Mouse (Mus musculus): Measurements from ENCODE around the gene Gjb3. TPM values are rescaled to one million over a fixed set of nuclear protein-coding genes. Genes with fewer than 3 reads are reported as not detected.

The Gjb3 gene
- polyA plus RNA-seq, 1 experiment from 2014 or later = 0.33 TPM

DNA sequence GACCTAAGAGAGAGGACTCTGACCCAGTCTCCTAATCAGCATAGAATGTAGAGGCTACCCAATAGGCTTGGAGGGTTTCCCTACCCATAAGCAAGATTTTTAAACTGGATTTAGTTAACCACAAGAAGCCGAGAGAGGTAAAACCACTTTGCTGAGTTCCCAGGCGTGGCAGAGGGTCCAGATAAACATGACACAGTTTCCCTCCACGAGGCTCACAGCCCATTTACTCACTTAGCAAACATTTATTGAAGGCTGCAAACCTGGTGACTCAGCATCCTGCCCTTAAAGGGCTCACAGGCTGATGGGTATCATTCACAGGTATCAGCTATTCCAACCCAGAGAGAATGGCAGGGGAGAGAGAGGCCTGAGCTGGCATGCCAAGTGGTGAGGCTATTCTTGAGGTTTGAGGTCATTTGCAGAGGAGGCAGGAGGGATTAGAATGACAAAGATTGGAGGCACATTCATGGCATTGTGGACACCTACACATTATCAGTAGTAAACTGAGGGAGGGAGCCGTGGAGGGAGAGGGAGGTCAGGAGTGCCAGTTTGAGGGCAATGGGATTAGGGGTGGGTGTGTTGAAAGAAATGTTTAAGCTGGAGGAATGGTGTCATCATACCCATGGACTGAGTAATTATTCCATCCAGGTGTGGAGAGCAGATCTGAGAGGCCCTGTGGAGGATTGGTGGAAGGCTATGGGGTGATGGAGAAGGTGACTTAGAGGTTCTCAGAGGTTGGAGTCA, 19.1 kb upstream of the Gjb3 start:
- 34% methylated on average over 4 of the region's 4 CpGs for WGBS (ENCODE audit: insufficient replicate concordance)
- H3K9me3 ChIP-seq (replicated peaks; ENCODE audit: control insufficient read depth, low read length) = no peaks in the 10 kb centered on the region
- ATAC-seq (ENCODE audit: low read depth) = no peak

DNA sequence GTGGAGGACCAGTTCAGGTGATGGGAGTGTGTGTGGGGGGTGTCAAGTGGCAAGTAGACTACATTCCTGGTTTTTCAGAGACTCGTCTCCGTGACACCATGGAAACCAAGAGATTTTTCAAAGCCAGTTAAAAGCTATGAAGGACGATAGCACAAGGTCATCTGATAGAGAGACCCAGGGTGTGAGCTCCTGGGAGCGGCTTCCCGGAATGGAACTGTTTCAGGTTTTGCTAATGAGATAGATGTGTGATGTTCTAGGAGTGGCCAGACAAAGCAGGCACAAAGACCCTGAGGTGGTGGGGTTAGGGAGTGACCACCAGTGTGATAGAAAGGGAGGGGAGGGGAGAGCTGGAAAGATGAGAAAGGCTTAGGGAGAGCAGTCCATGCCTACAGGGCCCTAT, 14.4 kb upstream of the Gjb3 start:
- ATAC-seq (ENCODE audit: low read depth) = no peak
- 62% methylated on average over 5 of the region's 5 CpGs for WGBS (ENCODE audit: insufficient replicate concordance)
- H3K9me3 ChIP-seq (replicated peaks; ENCODE audit: control insufficient read depth, low read length) = no peaks in the 10 kb centered on the region
- no peak overlapping the region for H3K9ac ChIP-seq (ENCODE audit: low read depth, low read length)
- H3K27ac ChIP-seq (ENCODE audit: low read length) = no peak overlapping the region
- H3K4me1 ChIP-seq (ENCODE audit: control insufficient read depth, low read depth, low read length) = no peaks in the 10 kb centered on the region
- H3K36me3 ChIP-seq (ENCODE audit: control insufficient read depth, insufficient read depth) = no peaks in the 10 kb centered on the region
- no peaks in the 10 kb centered on the region for H3K27me3 ChIP-seq (ENCODE audit: control insufficient read depth, insufficient read depth, low read depth, low read length)
- H3K4me3 ChIP-seq (ENCODE audit: low read depth, low read length) = no peak overlapping the region
- no peak overlapping the region for H3K4me2 ChIP-seq (ENCODE audit: low read depth, low read length)

More for the DNA sequence above, 19.1 kb upstream of the Gjb3 start:
- no peaks in the 10 kb centered on the region for H3K36me3 ChIP-seq (ENCODE audit: control insufficient read depth, insufficient read depth)
- no peak overlapping the region for H3K4me2 ChIP-seq (ENCODE audit: low read depth, low read length)
- no peak overlapping the region for H3K4me3 ChIP-seq (ENCODE audit: low read depth, low read length)
- H3K4me1 ChIP-seq (ENCODE audit: control insufficient read depth, low read depth, low read length) = no peaks in the 10 kb centered on the region
- H3K9ac ChIP-seq (ENCODE audit: low read depth, low read length) = no peak overlapping the region
- no peaks in the 10 kb centered on the region for H3K27me3 ChIP-seq (ENCODE audit: control insufficient read depth, insufficient read depth, low read depth, low read length)
- no peak overlapping the region for H3K27ac ChIP-seq (ENCODE audit: low read length)

DNA sequence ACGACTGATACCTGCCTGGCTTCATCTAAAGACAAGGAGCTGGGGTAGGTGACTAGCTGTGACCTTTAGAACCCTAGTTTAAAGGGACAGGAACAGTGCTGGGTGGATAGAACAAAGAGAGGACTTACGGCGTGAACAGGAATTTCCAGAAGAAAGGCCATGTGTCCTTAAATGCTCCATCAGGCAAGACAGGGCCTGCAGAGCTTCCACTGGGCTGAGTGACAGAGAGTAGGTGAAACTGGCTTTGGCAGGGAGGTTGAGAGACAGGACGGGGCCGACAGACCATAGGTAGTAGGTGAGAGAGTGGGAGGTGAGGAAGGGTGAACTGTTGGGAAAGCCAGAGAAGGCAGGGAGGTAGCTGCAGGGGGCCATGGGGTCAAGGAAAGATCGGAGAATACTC, 10.7 kb upstream of the Gjb3 start:
- no peak overlapping the region for H3K4me3 ChIP-seq (ENCODE audit: low read depth, low read length)
- no peaks in the 10 kb centered on the region for H3K36me3 ChIP-seq (ENCODE audit: control insufficient read depth, insufficient read depth)
- H3K27me3 ChIP-seq (ENCODE audit: control insufficient read depth, insufficient read depth, low read depth, low read length) = no peaks in the 10 kb centered on the region
- no peak for ATAC-seq (ENCODE audit: low read depth)
- H3K27ac ChIP-seq (ENCODE audit: low read length) = no peak overlapping the region
- H3K9me3 ChIP-seq (replicated peaks; ENCODE audit: control insufficient read depth, low read length) = no peaks in the 10 kb centered on the region
- 48% methylated on average over 6 of the region's 6 CpGs for WGBS (ENCODE audit: insufficient replicate concordance)
- H3K9ac ChIP-seq (ENCODE audit: low read depth, low read length) = no peak overlapping the region
- no peak overlapping the region for H3K4me2 ChIP-seq (ENCODE audit: low read depth, low read length)
- H3K4me1 ChIP-seq (ENCODE audit: control insufficient read depth, low read depth, low read length) = no peaks in the 10 kb centered on the region

DNA sequence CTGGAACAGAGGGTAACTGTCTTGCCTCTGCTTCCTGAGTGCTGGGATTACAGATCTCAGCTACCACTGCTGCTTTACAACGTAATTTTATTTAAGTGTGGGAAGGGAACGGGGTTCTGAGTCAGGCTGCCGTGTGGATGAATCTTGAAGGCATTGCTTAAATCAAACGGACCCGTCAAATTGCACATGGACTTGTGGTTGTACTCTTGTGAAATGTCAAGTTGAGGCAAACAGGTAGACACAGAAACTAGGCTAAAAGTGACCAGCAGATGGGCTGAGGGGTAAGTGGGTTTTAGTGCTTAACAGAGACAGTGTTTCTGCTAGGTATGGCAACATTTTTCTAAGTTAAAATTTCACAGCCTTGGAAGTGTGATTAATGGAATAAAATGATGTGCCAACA, 7.0 kb upstream of the Gjb3 start:
- Histone ChIP-seq H3K4me2 (ENCODE audit: low read depth, low read length) (no peak overlapping the region), H3K36me3 (ENCODE audit: control insufficient read depth, insufficient read depth) (no peaks in the 10 kb centered on the region), H3K4me1 (ENCODE audit: control insufficient read depth, low read depth, low read length) (no peaks in the 10 kb centered on the region), H3K9ac (ENCODE audit: low read depth, low read length) (no peak overlapping the region), H3K9me3 (replicated peaks; ENCODE audit: control insufficient read depth, low read length) (no peaks in the 10 kb centered on the region), H3K27me3 (ENCODE audit: control insufficient read depth, insufficient read depth, low read depth, low read length) (no peaks in the 10 kb centered on the region), H3K27ac (ENCODE audit: low read length) (no peak overlapping the region), H3K4me3 (ENCODE audit: low read depth, low read length) (no peak overlapping the region)
- ATAC-seq (ENCODE audit: low read depth) = no peak
- WGBS (ENCODE audit: insufficient replicate concordance) = 58% methylated on average over 5 of the region's 5 CpGs

DNA sequence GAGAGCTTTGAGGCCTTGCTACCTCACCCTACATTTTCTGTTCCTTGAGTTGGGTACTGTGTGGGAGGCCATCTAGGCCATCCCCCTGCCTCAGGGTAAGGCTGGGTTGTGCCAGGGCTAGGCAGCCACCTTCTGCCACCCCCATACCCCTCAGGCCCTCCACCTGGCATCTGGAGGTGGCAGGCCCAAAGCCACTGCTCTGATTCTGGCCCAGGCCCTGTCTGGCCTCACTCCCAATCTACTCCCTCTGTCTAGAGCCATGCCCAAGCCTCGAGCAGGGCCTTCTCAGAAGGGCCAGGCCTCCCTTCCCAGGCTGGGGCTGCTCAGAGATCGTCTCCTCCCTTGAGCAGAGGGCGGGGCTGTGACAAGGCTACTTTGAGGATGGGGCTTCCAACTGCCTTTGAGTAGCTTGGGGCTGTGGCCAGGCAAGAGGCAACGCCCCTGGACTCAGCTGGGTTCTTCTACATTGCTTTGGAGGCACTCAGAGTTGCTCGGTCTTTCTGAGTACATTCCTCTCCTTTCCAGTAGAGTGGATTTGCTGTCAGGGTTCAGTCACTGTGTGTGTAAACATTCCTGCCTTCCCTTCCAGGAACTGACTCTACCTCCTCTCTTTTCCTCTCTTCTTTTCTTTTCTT, 4.3 kb upstream of the Gjb3 start:
- Histone ChIP-seq H3K27me3 (ENCODE audit: control insufficient read depth, insufficient read depth, low read depth, low read length) (peaks cover 15% of the 10 kb centered on the region), H3K4me2 (ENCODE audit: low read depth, low read length) (no peak overlapping the region), H3K4me1 (ENCODE audit: control insufficient read depth, low read depth, low read length) (no peaks in the 10 kb centered on the region), H3K27ac (ENCODE audit: low read length) (no peak overlapping the region), H3K36me3 (ENCODE audit: control insufficient read depth, insufficient read depth) (no peaks in the 10 kb centered on the region), H3K9me3 (replicated peaks; ENCODE audit: control insufficient read depth, low read length) (no peaks in the 10 kb centered on the region), H3K4me3 (ENCODE audit: low read depth, low read length) (no peak overlapping the region), H3K9ac (ENCODE audit: low read depth, low read length) (no peak overlapping the region)
- no peak for ATAC-seq (ENCODE audit: low read depth)
- 27% methylated on average over 5 of the region's 5 CpGs for WGBS (ENCODE audit: insufficient replicate concordance)

DNA sequence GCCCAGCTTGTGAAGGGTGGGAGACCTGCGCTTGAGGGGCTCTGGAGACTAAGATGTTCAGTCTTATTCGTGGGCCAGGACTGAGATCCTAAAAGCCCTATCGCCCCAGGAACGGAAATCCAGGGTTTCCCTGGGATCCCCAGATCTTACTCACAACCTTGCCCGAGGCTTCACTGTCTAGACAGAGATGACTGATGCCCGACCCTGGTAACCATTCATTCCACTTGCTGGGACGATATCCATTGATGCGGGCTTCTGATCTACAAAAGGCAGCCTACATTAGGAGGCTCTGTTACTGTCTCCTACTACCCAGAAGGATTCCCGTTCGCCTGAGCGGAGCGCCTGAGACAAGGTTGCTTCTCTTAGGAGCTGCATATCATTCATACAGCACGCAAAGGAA, 527 bp upstream of the Gjb3 start:
- H3K4me3 ChIP-seq (ENCODE audit: low read depth, low read length) = no peak overlapping the region
- peaks cover 23% of the 10 kb centered on the region for H3K27me3 ChIP-seq (ENCODE audit: control insufficient read depth, insufficient read depth, low read depth, low read length)
- H3K27ac ChIP-seq (ENCODE audit: low read length) = no peak overlapping the region
- no peak overlapping the region for H3K4me2 ChIP-seq (ENCODE audit: low read depth, low read length)
- H3K9me3 ChIP-seq (replicated peaks; ENCODE audit: control insufficient read depth, low read length) = no peaks in the 10 kb centered on the region
- H3K4me1 ChIP-seq (ENCODE audit: control insufficient read depth, low read depth, low read length) = no peaks in the 10 kb centered on the region
- no peaks in the 10 kb centered on the region for H3K36me3 ChIP-seq (ENCODE audit: control insufficient read depth, insufficient read depth)
- WGBS (ENCODE audit: insufficient replicate concordance) = 34% methylated on average over 13 of the region's 13 CpGs
- ATAC-seq (ENCODE audit: low read depth) = no peak
- no peak overlapping the region for H3K9ac ChIP-seq (ENCODE audit: low read depth, low read length)

DNA sequence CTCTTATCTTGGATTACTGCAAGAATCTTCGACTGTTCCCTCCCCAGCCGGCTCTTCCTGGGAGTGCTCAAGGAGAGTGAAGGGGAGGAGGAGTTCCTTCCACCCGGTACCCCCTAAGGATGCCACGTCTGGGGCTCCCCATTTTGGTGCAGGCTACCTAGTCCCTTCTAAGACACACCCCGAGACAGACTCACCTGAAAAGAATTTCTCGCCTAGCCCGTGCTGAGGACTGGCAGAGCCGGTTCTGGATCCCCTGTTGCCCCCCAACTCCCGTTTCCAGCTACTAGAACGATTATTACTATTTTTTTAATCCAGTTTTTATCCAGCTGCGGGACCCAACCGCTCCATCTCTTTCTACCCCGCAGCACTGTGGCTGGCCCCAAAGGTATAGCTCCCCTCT, 893 bp downstream of the Gjb3 start:
- Histone ChIP-seq H3K9me3 (replicated peaks; ENCODE audit: control insufficient read depth, low read length) (no peaks in the 10 kb centered on the region), H3K27ac (ENCODE audit: low read length) (no peak overlapping the region), H3K9ac (ENCODE audit: low read depth, low read length) (no peak overlapping the region), H3K4me1 (ENCODE audit: control insufficient read depth, low read depth, low read length) (no peaks in the 10 kb centered on the region), H3K4me3 (ENCODE audit: low read depth, low read length) (peak overlapping the region; percentile 8; the same call in 1 of the 2 replicates), H3K4me2 (ENCODE audit: low read depth, low read length) (peak overlapping the region; percentile 17; the same call in 1 of the 2 replicates), H3K36me3 (ENCODE audit: control insufficient read depth, insufficient read depth) (no peaks in the 10 kb centered on the region), H3K27me3 (ENCODE audit: control insufficient read depth, insufficient read depth, low read depth, low read length) (peaks cover 26% of the 10 kb centered on the region)
- no peak for ATAC-seq (ENCODE audit: low read depth)
- WGBS (ENCODE audit: insufficient replicate concordance) = 1% methylated on average over 13 of the region's 13 CpGs

DNA sequence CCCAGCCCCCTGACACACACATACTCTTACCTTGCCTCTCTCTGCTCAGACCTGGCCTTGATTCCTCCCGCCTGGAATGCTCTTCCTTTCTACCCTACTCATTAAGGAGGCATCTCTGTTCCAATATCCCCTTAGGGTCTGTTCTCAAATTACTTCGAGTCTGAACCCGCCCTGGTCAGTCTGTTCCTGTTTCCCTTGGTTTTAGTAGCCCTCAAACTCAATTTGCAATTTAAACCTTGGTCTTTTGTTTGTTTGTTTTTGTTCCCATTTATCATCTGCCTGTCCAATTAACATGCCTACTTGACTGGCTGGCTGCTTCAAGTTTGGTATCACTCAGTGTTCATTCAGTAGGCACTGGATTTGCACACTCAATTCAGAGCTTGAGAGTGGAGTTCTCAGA, 1.6 kb downstream of the Gjb3 start:
- Histone ChIP-seq H3K4me2 (ENCODE audit: low read depth, low read length) (no peak overlapping the region), H3K36me3 (ENCODE audit: control insufficient read depth, insufficient read depth) (no peaks in the 10 kb centered on the region), H3K9me3 (replicated peaks; ENCODE audit: control insufficient read depth, low read length) (no peaks in the 10 kb centered on the region), H3K4me1 (ENCODE audit: control insufficient read depth, low read depth, low read length) (no peaks in the 10 kb centered on the region), H3K27me3 (ENCODE audit: control insufficient read depth, insufficient read depth, low read depth, low read length) (peaks cover 26% of the 10 kb centered on the region), H3K27ac (ENCODE audit: low read length) (no peak overlapping the region), H3K4me3 (ENCODE audit: low read depth, low read length) (no peak overlapping the region), H3K9ac (ENCODE audit: low read depth, low read length) (no peak overlapping the region)
- ATAC-seq (ENCODE audit: low read depth) = no peak
- 16% methylated on average over 3 of the region's 3 CpGs for WGBS (ENCODE audit: insufficient replicate concordance)

DNA sequence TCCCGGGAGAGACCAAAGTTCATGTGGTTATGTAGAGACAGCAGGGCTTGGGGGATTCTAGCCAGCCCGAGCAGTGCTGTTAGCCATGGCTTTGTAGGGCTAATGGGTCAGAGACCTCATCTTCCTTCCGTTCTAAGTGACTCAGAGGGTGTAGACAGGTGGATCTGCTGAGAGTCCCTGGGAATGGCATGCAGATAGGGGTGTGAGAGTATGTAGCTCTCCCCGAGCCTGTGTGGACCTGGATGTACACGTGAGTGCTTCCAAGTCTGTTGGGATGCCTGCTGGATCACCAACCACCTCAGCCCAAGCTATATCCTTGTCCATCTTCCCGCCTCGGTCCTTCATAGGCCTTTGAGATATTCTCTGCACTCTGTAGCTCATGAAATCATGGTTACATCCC, 2.3 kb downstream of the Gjb3 start:
- ATAC-seq (ENCODE audit: low read depth) = no peak
- Histone ChIP-seq H3K27me3 (ENCODE audit: control insufficient read depth, insufficient read depth, low read depth, low read length) (peaks cover 26% of the 10 kb centered on the region), H3K4me3 (ENCODE audit: low read depth, low read length) (no peak overlapping the region), H3K9me3 (replicated peaks; ENCODE audit: control insufficient read depth, low read length) (no peaks in the 10 kb centered on the region), H3K4me2 (ENCODE audit: low read depth, low read length) (no peak overlapping the region), H3K9ac (ENCODE audit: low read depth, low read length) (no peak overlapping the region), H3K4me1 (ENCODE audit: control insufficient read depth, low read depth, low read length) (no peaks in the 10 kb centered on the region), H3K27ac (ENCODE audit: low read length) (no peak overlapping the region), H3K36me3 (ENCODE audit: control insufficient read depth, insufficient read depth) (no peaks in the 10 kb centered on the region)
- 38% methylated on average over 7 of the region's 7 CpGs for WGBS (ENCODE audit: insufficient replicate concordance)

Data from liver, embryonic 16.5 days (tissue).